Mouse (Mus musculus): ENCODE data around the gene Igsf11. TPM values are rescaled to one million over a fixed set of nuclear protein-coding genes. Genes with fewer than 3 reads are reported as not detected.

Gene Igsf11
- total and polyA plus RNA-seq, 3 experiments = 0.05 to 0.19 TPM; not detected in 1

DNA sequence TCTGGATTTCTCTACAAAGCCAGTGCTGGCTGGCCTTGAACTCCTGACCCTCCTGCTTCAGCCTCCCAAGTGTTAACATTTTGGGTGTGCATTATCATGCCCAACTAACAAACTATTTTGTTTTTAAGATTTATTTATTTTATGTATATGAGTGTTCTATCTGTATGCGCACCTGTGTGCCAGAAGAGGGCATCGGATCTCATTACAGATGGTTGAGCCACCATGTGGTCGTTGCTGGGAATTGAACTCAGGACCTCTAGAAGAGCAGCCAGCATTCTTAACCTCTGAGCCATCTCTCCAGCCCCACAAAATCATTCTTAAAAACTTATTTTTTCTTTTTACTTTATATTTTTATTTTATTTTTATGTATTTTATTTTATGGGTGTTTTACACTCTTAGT is 60.4 kb downstream of the Igsf11 start:
- H3K27me3 ChIP-seq (replicated peaks) = peaks cover 10% of the 10 kb centered on the region
- H3K79me2 ChIP-seq (replicated peaks; ENCODE audit: control insufficient read depth, extremely low read depth, insufficient read depth, poor library complexity, severe bottlenecking) = no peaks in the 10 kb centered on the region
- no peak overlapping the region for H3K4me2 ChIP-seq (ENCODE audit: insufficient read depth, low read depth, poor library complexity, severe bottlenecking)
- peak; percentile 22 for DNase-seq (ENCODE audit: extremely low read depth)
- no peak overlapping the region for H3K9ac ChIP-seq (ENCODE audit: insufficient read depth, low read depth)
- H3K9me3 ChIP-seq (replicated peaks; ENCODE audit: low read length) = peaks cover under 1% of the 10 kb centered on the region
- dilution Hi-C loops (cut with MboI; ENCODE audit: extremely low pct_ligation_motif_present, extremely low pct_unique_long_range_greater_than_20kb, low sequenced_read_pairs) (no loop called here), in situ Hi-C loops (cut with MboI; ENCODE audit: low pct_ligation_motif_present, low pct_unique_long_range_greater_than_20kb, low sequenced_read_pairs) (no loop called here)
- peak; percentile 23 for TF ChIP-seq SMC3 (IDR thresholded peaks at IDR 0.05; ENCODE audit: low read depth, low read length)
- peak in 1 of 2 experiments; percentile 82; a peak in 2 of 4 replicates for TF ChIP-seq CTCF (conservative IDR thresholded peaks at IDR 0.05 in 1 of 2, IDR thresholded peaks at IDR 0.05 in 1 of 2; ENCODE audit: low read depth in 2 of 2, low read length in 2 of 2)
- TF ChIP-seq UBTF (IDR thresholded peaks at IDR 0.05; ENCODE audit: low read depth, low read length) = no peak
- no peak for TF ChIP-seq E2F4 (IDR thresholded peaks at IDR 0.05; ENCODE audit: insufficient replicate concordance, low read depth, low read length)
- no peak; the same call in none of the 2 replicates for TF ChIP-seq RAD21 (IDR thresholded peaks at IDR 0.05; ENCODE audit: low read depth, low read length)
- TF ChIP-seq NELFE (IDR thresholded peaks at IDR 0.05; ENCODE audit: low read depth, low read length) = peak; percentile 29; the same call in 1 of the 2 replicates
- no peak overlapping the region for H3K4me3 ChIP-seq (replicated peaks in 1 of 3; ENCODE audit: low read depth in 2 of 3, low read length in 2 of 3, poor library complexity in 1 of 3)
- H3K27ac ChIP-seq (ENCODE audit: insufficient read depth, low read depth) = no peak overlapping the region
- H3K4me1 ChIP-seq (ENCODE audit: control insufficient read depth in 1 of 2, insufficient read depth in 2 of 2) = no peaks in the 10 kb centered on the region
- no peaks in the 10 kb centered on the region for H3K36me3 ChIP-seq (replicated peaks in 1 of 2; ENCODE audit: control insufficient read depth in 1 of 2, insufficient read depth in 1 of 2, low read length in 1 of 2)

DNA sequence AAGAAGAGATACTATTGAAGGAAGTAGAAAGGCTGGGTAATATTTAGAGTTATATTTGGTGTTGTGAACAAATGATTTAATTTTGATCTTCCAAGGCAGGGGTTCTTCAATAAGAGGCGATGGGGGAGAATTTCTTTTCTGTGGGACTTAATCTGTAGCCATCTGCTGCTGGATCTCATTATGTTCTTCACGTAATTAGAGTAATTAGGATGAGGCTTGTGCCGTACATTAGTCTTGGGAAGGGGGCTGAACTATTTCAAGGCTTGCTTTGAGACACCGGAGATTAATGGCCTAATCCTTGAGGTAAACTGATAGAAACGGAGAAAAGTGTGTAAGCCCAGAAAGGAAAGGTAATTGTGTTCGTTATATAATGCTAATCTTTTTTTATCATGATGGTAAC is 61.4 kb downstream of the Igsf11 start:
- no peak overlapping the region for H3K9ac ChIP-seq (ENCODE audit: insufficient read depth, low read depth)
- no peak overlapping the region for H3K4me3 ChIP-seq (replicated peaks in 1 of 3; ENCODE audit: low read depth in 2 of 3, low read length in 2 of 3, poor library complexity in 1 of 3)
- H3K27ac ChIP-seq (ENCODE audit: insufficient read depth, low read depth) = no peak overlapping the region
- dilution Hi-C loops (cut with MboI; ENCODE audit: extremely low pct_ligation_motif_present, extremely low pct_unique_long_range_greater_than_20kb, low sequenced_read_pairs) = no loop called here
- H3K9me3 ChIP-seq (replicated peaks; ENCODE audit: low read length) = no peaks in the 10 kb centered on the region
- in situ Hi-C loops (cut with MboI; ENCODE audit: low pct_ligation_motif_present, low pct_unique_long_range_greater_than_20kb, low sequenced_read_pairs) = no loop called here
- TF ChIP-seq UBTF (IDR thresholded peaks at IDR 0.05; ENCODE audit: low read depth, low read length) (no peak), USF1 (IDR thresholded peaks at IDR 0.05; ENCODE audit: low read depth, low read length) (no peak), RCOR1 (conservative IDR thresholded peaks at IDR 0.05; ENCODE audit: low read depth, low read length) (no peak), NELFE (IDR thresholded peaks at IDR 0.05; ENCODE audit: low read depth, low read length) (no peak), NRF1 (IDR thresholded peaks at IDR 0.05; ENCODE audit: low read depth, low read length) (no peak), ZMIZ1 (IDR thresholded peaks at IDR 0.05; ENCODE audit: low read depth, low read length) (no peak), MXI1 (IDR thresholded peaks at IDR 0.05; ENCODE audit: low read depth, low read length) (no peak), POLR2AphosphoS2 (IDR thresholded peaks at IDR 0.05; ENCODE audit: low read depth, low read length) (no peak), EP300 (IDR thresholded peaks at IDR 0.05; ENCODE audit: low read length) (no peak), TCF12 (IDR thresholded peaks at IDR 0.05; ENCODE audit: low read depth, low read length) (no peak), IRF4 (IDR thresholded peaks at IDR 0.05; ENCODE audit: low read depth, low read length) (no peak), ZC3H11A (IDR thresholded peaks at IDR 0.05; ENCODE audit: low read depth, low read length) (no peak)
- no peak for DNase-seq (ENCODE audit: extremely low read depth)
- no peaks in the 10 kb centered on the region for H3K79me2 ChIP-seq (replicated peaks; ENCODE audit: control insufficient read depth, extremely low read depth, insufficient read depth, poor library complexity, severe bottlenecking)
- no peaks in the 10 kb centered on the region for H3K4me1 ChIP-seq (ENCODE audit: control insufficient read depth in 1 of 2, insufficient read depth in 2 of 2)
- H3K4me2 ChIP-seq (ENCODE audit: insufficient read depth, low read depth, poor library complexity, severe bottlenecking) = no peak overlapping the region
- no peaks in the 10 kb centered on the region for H3K36me3 ChIP-seq (replicated peaks in 1 of 2; ENCODE audit: control insufficient read depth in 1 of 2, insufficient read depth in 1 of 2, low read length in 1 of 2)
- peaks cover 8% of the 10 kb centered on the region for H3K27me3 ChIP-seq (replicated peaks)

Data from CH12.LX (cell line).